Mouse (Mus musculus): ENCODE measurements around the gene Ppp3cb. TPM values are rescaled to one million over a fixed set of nuclear protein-coding genes. Genes with fewer than 3 reads are reported as not detected.

The Ppp3cb gene
- polyA plus RNA-seq, 1 experiment from 2014 or later, result 139 TPM

DNA sequence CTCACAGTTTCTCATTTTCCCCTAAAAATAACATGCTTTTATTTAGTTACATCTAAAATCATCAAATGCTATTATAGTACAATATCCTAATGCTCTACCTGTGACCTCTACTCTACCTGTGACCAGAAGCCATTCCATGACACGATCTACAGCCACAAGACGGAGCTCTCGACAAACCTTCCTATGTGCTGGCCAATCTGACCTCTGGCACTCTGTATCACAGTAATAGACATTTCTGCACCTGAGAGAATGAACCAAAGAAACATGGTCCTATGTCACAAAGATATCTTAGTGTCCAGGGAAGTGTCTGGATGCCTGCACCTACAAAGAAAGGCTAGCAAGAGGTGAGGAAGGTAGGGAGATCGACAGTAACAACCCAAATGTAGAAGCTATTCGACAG is 60.3 kb downstream of the Ppp3cb start:
- H3K4me3 ChIP-seq (ENCODE audit: low read depth, low read length), result no peak overlapping the region
- 97% methylated on average over 5 of the region's 5 CpGs for WGBS
- no peak overlapping the region for H3K27ac ChIP-seq (ENCODE audit: low read depth, low read length)
- no peaks in the 10 kb centered on the region; the same call in 1 of the 2 replicates for H3K36me3 ChIP-seq (ENCODE audit: control insufficient read depth, insufficient read depth, low read length)
- no peaks in the 10 kb centered on the region for H3K27me3 ChIP-seq (ENCODE audit: control insufficient read depth, insufficient read depth, low read length)
- no peak overlapping the region for H3K9ac ChIP-seq (replicated peaks; ENCODE audit: low read depth, low read length)
- no peak for ATAC-seq (ENCODE audit: low read depth)
- H3K4me1 ChIP-seq (ENCODE audit: control insufficient read depth, insufficient read depth, low read length), result no peaks in the 10 kb centered on the region
- no peaks in the 10 kb centered on the region for H3K9me3 ChIP-seq (ENCODE audit: control insufficient read depth, low read length)
- H3K4me2 ChIP-seq (ENCODE audit: low read depth, low read length), result no peak overlapping the region

DNA sequence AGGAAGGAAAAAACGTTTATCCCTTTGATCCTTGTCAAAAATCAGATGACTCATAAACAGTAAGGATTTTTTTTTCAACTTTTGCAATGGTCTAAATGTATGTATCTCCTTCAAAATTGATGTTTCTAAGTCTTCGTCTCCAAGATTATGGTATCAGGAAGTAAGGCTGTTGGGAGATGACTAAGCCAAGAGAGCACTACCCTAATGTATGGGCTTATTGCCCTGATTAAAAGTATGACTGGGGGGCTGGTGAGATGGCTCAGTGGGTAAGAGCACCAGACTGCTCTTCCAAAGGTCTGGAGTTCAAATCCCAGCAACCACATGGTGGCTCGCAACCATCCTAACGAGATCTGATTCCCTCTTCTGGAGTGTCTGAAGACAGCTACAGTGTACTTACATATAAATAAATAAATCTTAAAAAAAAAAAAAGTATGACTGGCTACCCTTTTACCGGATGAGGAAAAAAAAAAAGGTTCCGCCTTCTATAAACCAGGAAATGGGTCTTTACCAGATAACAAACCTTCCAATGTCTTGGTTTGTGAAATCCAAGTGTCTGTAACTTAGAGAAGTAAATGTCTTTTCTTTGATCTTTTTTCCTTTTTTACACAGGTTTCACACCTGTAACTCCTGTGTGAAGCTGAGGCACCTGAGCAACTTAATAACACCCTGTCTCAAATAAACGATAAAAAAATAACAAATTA is 64.2 kb downstream of the Ppp3cb start:
- no peaks in the 10 kb centered on the region for H3K27me3 ChIP-seq (ENCODE audit: control insufficient read depth, insufficient read depth, low read length)
- no peak for ATAC-seq (ENCODE audit: low read depth)
- H3K4me2 ChIP-seq (ENCODE audit: low read depth, low read length), result no peak overlapping the region
- WGBS, result 93% methylated on average over 7 of the region's 7 CpGs
- H3K36me3 ChIP-seq (ENCODE audit: control insufficient read depth, insufficient read depth, low read length), result no peaks in the 10 kb centered on the region
- H3K27ac ChIP-seq (ENCODE audit: low read depth, low read length), result no peak overlapping the region
- H3K4me1 ChIP-seq (ENCODE audit: control insufficient read depth, insufficient read depth, low read length), result no peaks in the 10 kb centered on the region
- H3K4me3 ChIP-seq (ENCODE audit: low read depth, low read length), result no peak overlapping the region
- H3K9me3 ChIP-seq (ENCODE audit: control insufficient read depth, low read length), result no peaks in the 10 kb centered on the region
- no peak overlapping the region for H3K9ac ChIP-seq (replicated peaks; ENCODE audit: low read depth, low read length)

DNA sequence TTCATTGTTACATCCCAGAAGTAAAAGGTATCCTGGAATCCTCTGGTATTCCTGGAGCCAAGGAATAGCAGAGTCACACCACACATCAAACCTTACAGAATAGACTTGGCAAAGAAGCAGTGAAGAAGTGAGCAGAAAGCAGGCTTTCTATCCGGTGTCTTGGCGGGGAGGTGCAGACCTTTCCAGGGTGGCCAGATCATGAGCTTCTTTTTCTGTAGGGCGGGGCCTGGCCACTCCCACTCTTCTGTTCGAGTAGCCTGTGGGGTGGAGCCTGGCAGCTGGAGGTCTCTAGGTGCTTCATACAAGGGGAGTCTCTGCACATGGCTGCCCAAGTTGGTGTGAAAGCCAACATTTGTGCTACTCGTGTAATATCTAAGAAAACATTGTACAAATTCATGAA is 65.2 kb downstream of the Ppp3cb start:
- H3K27me3 ChIP-seq (ENCODE audit: control insufficient read depth, insufficient read depth, low read length), result no peaks in the 10 kb centered on the region
- H3K36me3 ChIP-seq (ENCODE audit: control insufficient read depth, insufficient read depth, low read length), result no peaks in the 10 kb centered on the region
- no peak overlapping the region for H3K9ac ChIP-seq (replicated peaks; ENCODE audit: low read depth, low read length)
- H3K4me1 ChIP-seq (ENCODE audit: control insufficient read depth, insufficient read depth, low read length), result no peaks in the 10 kb centered on the region
- 25% methylated on average over 5 of the region's 5 CpGs for WGBS
- H3K4me2 ChIP-seq (ENCODE audit: low read depth, low read length), result no peak overlapping the region
- no peaks in the 10 kb centered on the region for H3K9me3 ChIP-seq (ENCODE audit: control insufficient read depth, low read length)
- no peak overlapping the region for H3K27ac ChIP-seq (ENCODE audit: low read depth, low read length)
- H3K4me3 ChIP-seq (ENCODE audit: low read depth, low read length), result no peak overlapping the region
- ATAC-seq (ENCODE audit: low read depth), result no peak

DNA sequence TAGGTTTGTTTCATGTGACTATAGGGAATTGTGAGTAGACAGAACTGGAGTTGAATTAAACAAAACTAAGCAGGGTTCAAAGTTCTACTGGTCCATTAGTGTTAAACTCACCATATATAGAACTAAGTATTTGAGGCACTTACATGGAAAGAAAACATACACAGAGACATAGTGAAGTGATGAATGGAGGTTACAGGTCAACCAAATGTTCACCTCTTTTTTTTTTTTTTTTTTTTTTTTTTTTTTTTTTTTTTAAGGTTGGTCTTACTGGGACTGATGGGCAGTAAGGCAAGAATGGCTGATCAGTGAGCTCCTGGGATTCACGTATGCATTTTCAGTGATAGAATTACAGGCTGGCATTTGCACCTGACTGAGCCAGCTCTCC is 66.2 kb downstream of the Ppp3cb start:
- Histone ChIP-seq H3K9me3 (ENCODE audit: control insufficient read depth, low read length) (no peaks in the 10 kb centered on the region), H3K4me3 (ENCODE audit: low read depth, low read length) (peak overlapping the region; percentile 62), H3K36me3 (ENCODE audit: control insufficient read depth, insufficient read depth, low read length) (no peaks in the 10 kb centered on the region), H3K27ac (ENCODE audit: low read depth, low read length) (no peak overlapping the region), H3K4me1 (ENCODE audit: control insufficient read depth, insufficient read depth, low read length) (no peaks in the 10 kb centered on the region), H3K4me2 (ENCODE audit: low read depth, low read length) (peak overlapping the region; percentile 91), H3K27me3 (ENCODE audit: control insufficient read depth, insufficient read depth, low read length) (no peaks in the 10 kb centered on the region), H3K9ac (replicated peaks; ENCODE audit: low read depth, low read length) (no peak overlapping the region)
- peak; percentile 3; the same call in 1 of the 2 replicates for ATAC-seq (ENCODE audit: low read depth)
- WGBS, result 81% methylated on average over 1 of the region's 1 CpGs

DNA sequence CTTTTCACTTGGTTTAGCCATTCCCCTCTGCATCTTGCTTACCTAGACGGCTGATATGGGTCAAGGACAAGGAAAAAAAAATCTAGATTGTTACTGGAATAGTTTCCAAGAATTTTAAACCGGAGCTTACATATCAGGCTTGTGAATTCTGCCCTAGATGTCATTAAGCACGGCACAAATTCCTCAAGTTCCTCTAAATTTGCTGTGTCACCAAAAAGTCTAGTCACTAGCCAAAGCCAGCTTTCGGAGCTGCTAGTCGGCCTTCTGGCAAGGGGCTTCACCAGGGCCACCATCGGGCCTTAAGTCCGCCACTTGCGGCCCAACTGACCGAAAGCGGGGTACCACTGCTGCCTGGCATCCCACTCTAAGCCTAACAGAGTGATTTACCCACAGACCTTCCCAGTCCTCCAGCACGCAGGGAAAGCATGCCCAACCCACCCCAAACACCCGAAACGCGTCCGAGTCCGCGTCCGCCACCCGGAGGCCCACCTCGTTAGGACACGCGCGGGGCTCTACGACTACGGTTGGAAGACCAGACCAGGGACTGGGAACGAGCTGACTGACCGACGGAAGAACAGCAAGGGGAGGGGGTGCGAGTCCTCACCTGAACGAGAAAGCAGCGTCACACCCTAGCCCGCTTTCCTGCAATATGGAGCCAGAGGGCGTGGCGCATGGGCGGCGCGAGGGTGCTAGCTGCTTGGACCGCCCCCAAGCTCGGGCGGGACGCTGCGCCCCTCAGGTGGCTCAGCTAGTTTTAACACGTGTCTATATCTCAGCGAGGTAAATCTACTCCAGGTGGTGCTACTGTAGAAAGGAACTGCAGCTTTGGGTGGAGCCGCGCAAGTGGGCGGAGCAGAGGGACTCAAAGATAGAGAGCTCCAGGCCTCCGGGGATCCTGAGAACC is 66.8 kb downstream of the Ppp3cb start, which contains the start of gene Anxa7:
TSS of gene Anxa7 (minus strand) at position 843 of the 904 bp plus-strand sequence.
- Histone ChIP-seq H3K4me3 (ENCODE audit: low read depth, low read length) (peak within 1 kb of the TSS; percentile 62), H3K27ac (ENCODE audit: low read depth, low read length) (no peak within 1 kb of the TSS), H3K9me3 (ENCODE audit: control insufficient read depth, low read length) (no peaks in the 10 kb centered on the region), H3K4me2 (ENCODE audit: low read depth, low read length) (peak within 1 kb of the TSS; percentile 91), H3K36me3 (ENCODE audit: control insufficient read depth, insufficient read depth, low read length) (no peaks in the 10 kb centered on the region), H3K9ac (replicated peaks; ENCODE audit: low read depth, low read length) (peak within 1 kb of the TSS; percentile 53), H3K27me3 (ENCODE audit: control insufficient read depth, insufficient read depth, low read length) (no peaks in the 10 kb centered on the region), H3K4me1 (ENCODE audit: control insufficient read depth, insufficient read depth, low read length) (no peaks in the 10 kb centered on the region)
- 1% methylated on average over 48 of the region's 48 CpGs for WGBS
- ATAC-seq (ENCODE audit: low read depth), result peak; percentile 86

DNA sequence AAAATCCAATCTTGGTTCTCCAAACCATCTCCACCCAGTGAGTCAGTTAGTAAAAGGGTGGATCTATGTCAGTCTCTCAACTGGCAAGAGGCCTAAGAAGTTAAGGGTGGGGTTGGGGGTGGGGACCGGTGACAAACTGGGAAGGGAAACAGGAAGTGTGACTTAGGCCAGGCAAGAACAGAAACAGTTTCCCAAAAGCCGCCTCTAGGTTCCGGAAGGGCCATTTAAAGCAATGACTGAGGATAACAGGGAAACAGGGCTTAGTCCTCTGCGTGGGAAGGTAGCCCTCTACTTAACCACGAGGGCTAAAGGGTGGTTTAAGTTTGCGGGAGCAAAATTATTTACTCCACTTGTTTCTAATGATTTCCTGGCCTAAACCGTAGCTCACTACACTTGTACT is 67.6 kb downstream of the Ppp3cb start:
- H3K9ac ChIP-seq (replicated peaks; ENCODE audit: low read depth, low read length), result no peak overlapping the region

DNA sequence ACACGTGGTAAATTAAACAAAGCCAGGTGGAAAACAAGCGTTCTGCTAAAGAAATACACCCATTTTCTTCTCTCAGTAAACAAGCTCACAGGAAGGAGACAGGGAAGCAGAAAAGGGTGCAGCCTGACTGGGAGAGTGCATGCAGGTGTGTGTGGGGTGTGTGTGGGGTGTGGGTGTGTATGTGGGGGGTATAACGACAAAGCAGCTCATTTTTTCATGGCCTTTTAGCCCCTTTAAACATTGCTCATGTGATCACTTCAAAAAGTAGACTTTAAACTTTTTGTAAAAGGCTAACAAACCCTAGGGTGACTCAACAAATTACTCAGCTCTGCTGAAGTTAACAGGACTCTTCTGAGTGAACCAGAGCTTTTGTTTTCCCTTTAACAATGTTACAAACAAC is 68.0 kb downstream of the Ppp3cb start:
- H3K9me3 ChIP-seq (ENCODE audit: control insufficient read depth, low read length), result no peaks in the 10 kb centered on the region
- no peaks in the 10 kb centered on the region for H3K4me1 ChIP-seq (ENCODE audit: control insufficient read depth, insufficient read depth, low read length)
- no peak for ATAC-seq (ENCODE audit: low read depth)
- H3K36me3 ChIP-seq (ENCODE audit: control insufficient read depth, insufficient read depth, low read length), result no peaks in the 10 kb centered on the region
- no peak overlapping the region for H3K4me2 ChIP-seq (ENCODE audit: low read depth, low read length)
- no peaks in the 10 kb centered on the region for H3K27me3 ChIP-seq (ENCODE audit: control insufficient read depth, insufficient read depth, low read length)
- H3K27ac ChIP-seq (ENCODE audit: low read depth, low read length), result no peak overlapping the region
- WGBS, result 50% methylated on average over 3 of the region's 3 CpGs
- no peak overlapping the region for H3K9ac ChIP-seq (replicated peaks; ENCODE audit: low read depth, low read length)
- no peak overlapping the region for H3K4me3 ChIP-seq (ENCODE audit: low read depth, low read length)

More for the DNA sequence above, 67.6 kb downstream of the Ppp3cb start:
- no peak overlapping the region for H3K27ac ChIP-seq (ENCODE audit: low read depth, low read length)
- H3K4me2 ChIP-seq (ENCODE audit: low read depth, low read length), result peak overlapping the region; percentile 91
- ATAC-seq (ENCODE audit: low read depth), result no peak
- 19% methylated on average over 7 of the region's 7 CpGs for WGBS
- no peaks in the 10 kb centered on the region for H3K4me1 ChIP-seq (ENCODE audit: control insufficient read depth, insufficient read depth, low read length)
- H3K9me3 ChIP-seq (ENCODE audit: control insufficient read depth, low read length), result no peaks in the 10 kb centered on the region
- peak overlapping the region; percentile 62; the same call in 1 of the 2 replicates for H3K4me3 ChIP-seq (ENCODE audit: low read depth, low read length)
- no peaks in the 10 kb centered on the region for H3K36me3 ChIP-seq (ENCODE audit: control insufficient read depth, insufficient read depth, low read length)
- H3K27me3 ChIP-seq (ENCODE audit: control insufficient read depth, insufficient read depth, low read length), result no peaks in the 10 kb centered on the region

DNA sequence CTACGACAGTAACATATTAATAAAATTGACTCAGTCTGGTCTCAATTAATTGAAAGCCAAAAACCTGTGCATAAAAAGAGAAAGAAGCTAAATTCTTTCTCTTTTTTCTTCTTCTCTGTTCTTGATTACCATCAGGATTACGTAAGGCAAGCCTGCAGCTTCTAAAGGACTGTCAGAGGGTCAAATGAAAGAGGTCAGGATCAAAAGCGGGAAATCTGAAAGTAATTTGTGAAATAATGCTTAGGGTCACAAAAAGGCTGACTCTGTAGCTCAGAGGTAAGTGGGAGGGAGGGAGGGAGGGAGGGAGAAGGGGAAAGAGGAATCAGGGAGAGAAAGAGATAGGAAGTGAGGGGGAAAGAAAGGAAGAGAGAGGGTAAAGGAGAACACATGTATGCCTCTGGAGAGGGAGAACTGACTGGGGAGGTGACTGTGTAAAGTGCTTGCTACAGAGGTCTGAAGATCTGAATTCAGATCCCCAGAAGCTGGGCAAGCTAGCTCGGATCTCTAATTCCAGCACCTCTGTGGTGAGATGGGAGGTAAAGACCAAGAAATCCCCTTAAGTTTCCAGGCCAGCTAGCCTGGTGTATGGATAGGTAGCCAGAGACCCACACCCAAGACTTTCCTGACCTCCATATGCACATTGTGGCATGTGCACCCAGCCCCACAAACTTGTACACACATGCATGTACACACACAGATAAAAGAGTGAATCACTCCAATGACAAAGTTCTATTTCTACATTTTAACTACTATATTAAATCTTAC is 68.9 kb downstream of the Ppp3cb start:
- ATAC-seq (ENCODE audit: low read depth), result no peak
- Histone ChIP-seq H3K9ac (replicated peaks; ENCODE audit: low read depth, low read length) (no peak overlapping the region), H3K4me3 (ENCODE audit: low read depth, low read length) (no peak overlapping the region), H3K9me3 (ENCODE audit: control insufficient read depth, low read length) (no peaks in the 10 kb centered on the region), H3K27me3 (ENCODE audit: control insufficient read depth, insufficient read depth, low read length) (no peaks in the 10 kb centered on the region), H3K4me1 (ENCODE audit: control insufficient read depth, insufficient read depth, low read length) (no peaks in the 10 kb centered on the region), H3K27ac (ENCODE audit: low read depth, low read length) (no peak overlapping the region), H3K4me2 (ENCODE audit: low read depth, low read length) (no peak overlapping the region), H3K36me3 (ENCODE audit: control insufficient read depth, insufficient read depth, low read length) (no peaks in the 10 kb centered on the region)
- WGBS, result 43% methylated on average over 4 of the region's 4 CpGs

Measured in neural tube, embryonic 14.5 days (tissue).